Mouse (Mus musculus) 3134 (cell line): Measurements from ENCODE around the gene Vdr.
A peak's percentile ranks its signal among the peaks of the same experiment; 100 is the strongest.

ENCODE experiments used
- DNase-seq: peaks from one replicate; pipeline ENCODE4 v3.0.0-alpha.2; 2011; ENCODE audit warnings: low spot score; ENCODE audit not compliant: insufficient read length; ENCODE audit errors: extremely low read depth

Gene Vdr

GRCm38 (mm10) chr15:97910530-97910929, at the start of gene Vdr:
Vdr (minus strand) TSS chr15:97910630.
- DNase-seq, result no peak

GRCm38 (mm10) chr15:97956416-97956815, 46.0 kb upstream of the Vdr start:
- DNase-seq, result no peak

- no peak for DNase-seq
Measured at GRCm38 (mm10) chr15:97955742-97956141, 45.3 kb upstream of the Vdr start.

DNA sequence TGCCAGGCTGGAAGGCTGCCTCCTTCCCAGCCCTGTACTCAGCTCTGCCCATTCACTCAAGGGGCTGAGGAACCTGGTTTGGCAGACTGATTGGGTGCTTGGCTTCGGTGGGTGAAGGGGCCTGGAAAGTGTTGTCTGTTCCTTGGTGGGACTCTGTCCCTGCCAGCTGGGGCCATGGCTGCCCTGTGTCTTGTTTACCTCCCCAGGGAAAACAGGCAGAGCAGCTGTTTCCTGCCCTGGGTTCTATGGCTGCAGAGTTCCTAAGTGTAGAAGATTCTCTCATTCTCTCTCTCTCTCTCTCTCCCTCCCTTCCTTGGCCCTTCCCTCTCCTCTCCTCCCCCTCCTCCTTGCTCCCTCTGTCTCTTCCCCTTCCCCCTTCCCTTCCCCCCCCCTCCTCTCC, 44.9 kb upstream of the Vdr start:
- no peak for DNase-seq

DNA sequence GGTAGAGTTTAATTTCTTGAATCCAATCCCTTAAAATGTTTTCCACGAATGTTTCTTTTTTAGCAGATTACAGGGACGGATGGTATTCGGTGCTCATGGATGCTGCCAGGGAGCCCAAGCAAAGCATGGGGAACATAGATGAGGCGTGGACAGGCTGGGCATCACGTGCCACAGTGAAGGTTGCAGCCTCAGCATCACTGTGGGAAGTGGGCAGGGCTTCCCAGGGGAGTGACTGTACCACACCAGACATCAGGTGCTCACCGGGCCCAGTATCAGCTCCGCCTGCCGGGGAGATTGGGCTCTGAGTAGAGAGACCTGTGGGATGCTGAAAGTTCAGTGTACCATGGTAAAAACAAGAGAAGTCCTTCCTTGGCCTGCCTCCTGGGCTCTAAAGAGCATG, 44.2 kb upstream of the Vdr start:
- DNase-seq, result no peak

DNA sequence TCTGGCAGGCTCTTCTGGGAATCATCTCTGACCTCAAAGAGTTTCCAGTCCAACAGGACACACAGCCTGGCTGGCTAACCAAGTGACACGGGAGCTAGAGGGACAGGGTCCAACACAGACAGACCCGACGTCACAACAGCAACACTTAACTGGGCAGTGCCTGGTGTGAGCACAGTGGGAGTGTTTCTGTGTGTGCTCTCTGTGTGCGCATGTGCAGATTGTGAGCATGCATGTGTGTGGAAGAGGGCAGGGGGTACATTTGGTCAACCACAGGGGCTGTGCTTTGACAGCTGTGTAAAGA, 42.4 kb upstream of the Vdr start:
- DNase-seq, result peak; percentile 36

GRCm38 (mm10) chr15:97952137-97952888, 41.9 kb upstream of the Vdr start:
- DNase-seq, result peak; percentile 74

DNA sequence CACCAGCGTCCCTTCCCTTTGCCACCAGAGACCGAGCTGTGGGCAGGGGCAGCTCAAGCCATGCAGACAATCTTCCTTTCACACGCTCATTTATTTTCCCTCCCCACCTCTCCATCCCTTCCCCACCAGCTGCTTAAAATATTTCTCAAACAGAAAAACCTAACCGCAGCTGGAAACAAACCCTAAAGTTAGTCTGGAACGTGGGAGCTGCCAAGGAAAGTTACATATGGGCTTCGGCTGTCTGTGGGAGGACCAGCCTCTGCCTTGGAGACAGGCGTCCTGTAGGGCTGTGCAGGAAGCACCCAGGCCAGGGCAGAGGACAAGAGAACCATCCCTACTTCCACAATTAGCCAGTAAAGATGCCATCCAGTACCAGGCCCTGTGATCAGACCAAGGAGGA, 39.8 kb upstream of the Vdr start:
- DNase-seq, result no peak

DNA sequence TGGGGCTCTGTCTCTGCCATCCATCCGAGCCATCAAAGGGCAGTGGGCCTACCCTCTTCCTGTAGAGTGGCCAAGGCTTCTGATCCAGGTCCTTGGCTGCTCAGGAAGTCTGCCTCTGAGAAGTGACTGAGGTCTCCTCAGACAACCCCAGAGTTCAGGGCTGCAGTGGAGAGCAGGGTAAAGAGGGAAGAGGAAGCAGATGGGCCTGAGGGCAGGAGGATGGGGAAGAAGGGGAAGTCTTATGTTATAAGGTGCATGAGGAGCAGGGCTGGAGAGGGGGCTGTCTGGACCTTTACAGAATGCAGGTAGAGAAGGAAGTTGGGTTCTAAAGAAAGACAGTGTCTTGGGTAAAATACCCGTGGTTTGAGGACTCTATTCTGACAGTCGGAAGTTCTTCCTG, 39.3 kb upstream of the Vdr start:
- no peak for DNase-seq

DNA sequence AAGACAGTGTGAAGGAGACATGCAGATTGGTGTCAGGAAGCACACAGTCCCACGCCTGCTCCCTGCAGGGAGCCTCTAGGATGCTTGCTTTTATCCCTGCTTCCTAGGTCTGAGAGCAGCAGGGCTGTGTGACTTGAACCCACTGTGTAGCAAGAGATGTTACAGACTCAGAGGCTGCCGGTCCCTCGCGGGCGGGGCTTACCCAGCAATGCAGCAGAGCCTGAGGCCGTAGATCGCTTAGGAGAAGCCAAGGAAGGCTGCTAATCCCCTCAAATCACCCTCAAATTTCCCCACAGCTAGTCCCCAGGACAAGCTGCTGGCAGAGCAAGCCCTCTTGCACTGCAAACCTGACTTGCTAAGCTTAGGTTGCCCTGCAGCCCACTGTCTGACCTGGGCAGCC, 38.3 kb upstream of the Vdr start:
- DNase-seq, result no peak

DNA sequence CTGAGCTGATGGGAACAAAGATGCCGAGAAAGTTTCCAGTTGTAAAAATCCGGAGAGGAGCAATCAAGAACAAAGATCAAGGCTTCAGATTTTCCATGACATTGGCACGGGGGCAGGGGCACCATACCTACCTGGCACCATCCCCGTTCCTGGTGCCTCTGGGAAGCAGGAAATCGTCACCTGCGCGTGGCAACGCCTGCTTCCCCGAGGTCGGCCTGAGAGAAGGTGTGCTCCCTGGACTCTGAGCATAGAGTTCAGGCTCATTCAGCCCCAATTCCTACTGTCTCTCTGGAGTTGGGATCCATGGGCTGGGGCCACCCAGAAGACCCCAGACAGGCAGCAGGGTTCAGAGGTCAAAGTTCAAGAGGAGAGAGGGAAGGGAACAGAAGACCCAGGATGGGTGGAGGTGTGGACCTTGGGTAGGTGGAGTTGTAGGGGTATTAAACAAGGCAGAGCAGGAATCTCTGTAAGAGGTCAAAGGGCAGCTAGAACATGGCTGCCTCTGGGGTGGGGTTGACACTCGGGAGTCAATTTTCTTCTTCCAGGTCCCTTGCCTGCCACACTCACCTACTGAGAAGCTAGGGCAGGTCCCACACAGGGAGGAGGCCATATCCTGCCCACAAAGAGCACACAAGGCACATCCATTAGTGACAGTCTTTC, 35.4 kb upstream of the Vdr start:
- DNase-seq, result no peak

GRCm38 (mm10) chr15:97944919-97945574, 34.6 kb upstream of the Vdr start:
- DNase-seq, result no peak

DNA sequence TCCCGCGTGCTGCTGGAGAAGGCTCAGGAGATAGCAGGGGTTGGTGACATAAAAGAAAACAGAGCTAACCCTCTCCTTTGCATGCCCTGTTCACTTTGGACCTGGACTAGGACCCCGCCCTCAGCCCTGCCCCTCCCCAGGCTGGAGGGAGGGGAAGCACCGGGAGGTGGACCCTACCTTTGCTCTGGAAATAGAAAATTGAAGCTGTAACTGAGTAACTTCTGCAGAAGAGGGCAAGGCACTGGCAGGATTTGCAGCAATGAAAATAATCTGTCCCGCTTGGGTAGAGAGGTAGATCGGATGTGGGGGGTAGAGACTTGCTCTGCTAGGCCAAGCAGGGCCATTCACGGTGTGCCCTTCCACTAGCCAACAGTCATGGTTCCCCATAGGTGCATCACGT, 32.9 kb upstream of the Vdr start:
- no peak for DNase-seq

DNA sequence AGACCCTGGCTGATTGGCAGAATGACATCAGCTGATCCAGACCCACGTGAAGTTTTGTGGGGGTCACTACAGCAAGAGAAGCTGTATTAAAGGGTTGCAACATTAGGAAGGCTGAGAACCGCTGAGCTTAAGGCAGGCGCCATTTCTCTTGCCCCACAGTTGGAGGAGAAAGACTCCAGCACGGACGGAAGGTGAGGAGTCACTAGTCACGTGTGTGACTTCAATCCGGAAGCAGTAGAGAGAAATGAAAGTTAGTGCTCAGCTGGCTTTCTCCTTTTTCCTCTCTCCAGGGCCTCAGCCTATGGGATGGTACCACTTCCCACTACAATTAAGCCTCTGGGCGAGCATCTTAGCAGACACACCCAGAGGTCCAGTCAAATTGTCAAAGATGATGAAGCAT, 32.1 kb upstream of the Vdr start:
- DNase-seq, result no peak

DNA sequence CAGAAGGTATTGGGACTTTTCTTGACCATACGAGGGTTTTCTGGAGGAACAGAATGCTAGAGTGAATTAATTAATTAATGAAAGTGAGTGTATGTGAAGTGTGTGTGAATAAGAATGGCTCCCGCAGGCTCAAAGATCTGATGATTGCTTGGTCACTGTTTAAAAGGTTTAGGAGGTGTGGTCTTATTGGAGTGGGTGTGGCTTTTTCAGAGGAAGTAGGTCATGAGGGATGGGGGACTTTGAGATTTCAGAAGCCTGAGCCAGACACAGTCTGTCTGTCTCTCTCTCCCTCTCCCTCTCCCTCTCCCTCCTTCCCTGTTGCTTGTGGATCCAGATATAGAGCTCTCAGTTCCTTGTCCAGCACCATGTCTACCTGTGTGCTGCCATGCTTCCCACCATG, 30.9 kb upstream of the Vdr start:
- DNase-seq, result no peak

- DNase-seq, result no peak
Measured at GRCm38 (mm10) chr15:97940088-97940487, 29.7 kb upstream of the Vdr start.

DNA sequence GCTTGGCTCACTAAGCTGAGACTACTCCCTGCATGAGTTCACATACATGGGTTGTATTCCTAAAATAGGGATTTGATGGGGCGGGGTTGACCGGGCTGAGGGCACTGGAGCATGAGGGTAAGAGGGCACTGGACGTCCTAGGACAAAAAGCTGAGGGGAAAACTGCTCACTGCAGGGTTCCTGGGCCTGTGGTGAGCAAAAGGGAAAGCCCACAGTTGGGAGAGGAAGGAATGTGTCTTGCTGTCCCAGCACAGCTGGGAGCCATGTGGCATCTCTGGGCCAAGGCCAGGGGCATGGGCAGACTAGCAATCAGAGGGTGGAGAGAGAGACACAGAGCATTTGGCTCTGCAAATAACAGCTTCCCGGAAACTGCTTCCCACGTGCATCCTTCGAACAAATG, 28.1 kb upstream of the Vdr start:
- DNase-seq, result peak; percentile 33

DNA sequence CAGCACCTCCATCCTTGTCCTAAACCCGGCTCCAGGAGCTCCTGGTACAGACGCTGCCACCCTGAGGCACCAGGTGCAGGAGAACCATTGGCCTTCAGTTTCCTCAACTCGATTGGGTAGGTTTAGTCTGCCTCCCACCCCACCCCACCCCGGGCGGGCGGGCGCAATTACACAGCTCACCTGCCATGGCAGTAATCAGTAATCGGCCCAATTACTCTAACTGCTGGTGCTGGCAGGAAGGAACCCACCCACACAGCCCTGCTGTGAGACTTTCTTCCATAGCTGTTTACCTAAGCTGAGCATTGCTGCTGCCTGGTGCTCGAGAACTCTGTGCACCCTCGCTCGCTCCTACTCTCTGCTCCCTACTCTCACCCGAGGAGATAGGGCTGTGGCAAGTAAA, 22.0 kb upstream of the Vdr start:
- DNase-seq, result no peak

DNA sequence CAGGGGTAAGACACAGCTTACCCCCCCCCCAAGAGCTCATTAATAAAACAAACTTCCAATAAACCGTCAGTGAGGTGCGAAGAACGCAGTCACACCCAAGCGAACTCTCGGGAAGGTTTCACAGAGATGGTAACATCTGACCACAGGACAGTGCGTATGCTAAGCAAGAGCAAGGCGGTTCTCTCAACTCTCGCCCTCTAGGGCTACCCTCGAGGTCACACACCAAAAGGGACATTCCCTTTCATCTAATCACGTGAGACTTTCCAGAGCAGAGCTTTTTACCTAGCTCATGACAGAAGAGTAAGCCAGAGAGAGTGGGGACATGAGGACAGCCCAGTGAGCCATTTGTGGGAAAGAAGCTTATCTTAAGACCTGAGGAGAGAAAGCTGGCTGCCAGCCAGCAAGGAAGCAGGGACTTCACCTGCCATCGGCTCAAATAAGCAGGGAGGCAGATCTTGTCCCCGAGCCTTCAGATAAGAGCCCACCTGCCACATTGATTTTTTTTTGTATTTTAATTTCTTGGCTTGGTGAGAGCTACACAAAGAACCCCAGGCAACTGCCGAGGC, 18.9 kb upstream of the Vdr start:
- no peak for DNase-seq

- no peak for DNase-seq
Measured at GRCm38 (mm10) chr15:97927821-97928220, 17.4 kb upstream of the Vdr start.

DNA sequence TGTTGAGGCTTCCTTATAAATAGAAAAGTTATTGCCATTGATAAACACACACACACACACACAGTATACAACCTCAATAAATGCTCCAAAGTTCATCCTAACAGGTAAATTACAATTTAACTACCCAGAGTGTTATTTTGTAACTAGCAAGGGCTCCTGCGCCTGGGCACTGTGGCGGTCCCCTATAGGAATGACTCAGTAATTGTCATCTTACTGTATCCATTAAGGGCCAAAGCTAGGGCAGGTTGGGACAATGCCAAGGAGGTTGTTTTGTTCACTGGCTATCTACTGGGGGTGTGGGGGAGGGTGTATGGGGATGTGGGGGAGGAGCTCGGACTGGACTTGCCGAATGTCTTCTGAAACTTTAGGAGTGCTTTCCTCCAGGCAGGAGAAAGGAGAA, 16.6 kb upstream of the Vdr start:
- no peak for DNase-seq

DNA sequence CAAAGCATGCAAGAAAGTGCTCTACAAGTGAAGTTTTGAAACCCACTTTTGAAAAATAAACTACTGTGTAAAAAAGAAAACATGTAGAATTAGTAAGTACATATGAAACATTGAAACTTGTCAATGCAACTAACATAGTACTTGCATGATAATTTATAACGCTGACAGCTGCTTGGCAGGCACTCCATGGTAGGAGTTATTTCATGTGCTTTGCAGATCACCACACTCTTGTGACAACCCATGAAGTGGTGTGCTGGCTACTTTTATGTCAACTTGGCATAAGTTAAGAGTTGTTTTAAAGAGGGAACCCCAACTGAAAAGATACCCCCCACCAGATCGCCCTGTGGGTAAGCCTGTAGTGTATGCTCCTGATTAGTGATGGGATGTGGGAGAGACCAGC, 12.0 kb upstream of the Vdr start:
- DNase-seq, result no peak
